Mouse (Mus musculus) embryonic facial prominence, embryonic 14.5 days (tissue): ENCODE data around the gene C8g. TPM values are rescaled to one million over a fixed set of nuclear protein-coding genes. Genes with fewer than 3 reads are reported as not detected.
A peak's percentile ranks its signal among the peaks of the same experiment; 100 is the strongest.

Source experiments
- ATAC-seq: fragments of 200-750 bp; cut with Nextera tagmentation; 2 replicates; pipeline ENCODE4 v1.8.0; 2017; ENCODE audit warnings: low read depth, moderate number of reproducible peaks, moderate TSS enrichment
- DNase-seq: peaks from one replicate; pipeline ENCODE4 v3.0.0-alpha.2; 2015; ENCODE audit warnings: low spot score
- H3K27ac ChIP-seq: fragments of 300-500 bp; sonication (generic); replicated peaks from 2 replicates; pipeline ENCODE4 v1.5.1; 2014; ENCODE audit warnings: low read depth, mild to moderate bottlenecking, low read length, moderate library complexity
- H3K27me3 ChIP-seq: fragments of 300-500 bp; sonication (generic); replicated peaks from 2 replicates; pipeline ENCODE4 v1.6.1; 2014; ENCODE audit warnings: low read length; ENCODE audit not compliant: control insufficient read depth, insufficient read depth
- H3K36me3 ChIP-seq: fragments of 300-500 bp; sonication (generic); 2 replicates; pipeline ENCODE4 v1.6.1; 2014; ENCODE audit warnings: low read length, mixed read lengths; ENCODE audit not compliant: control insufficient read depth, insufficient read depth
- H3K4me1 ChIP-seq: fragments of 300-500 bp; sonication (generic); 2 replicates; pipeline ENCODE4 v1.6.1; 2014; ENCODE audit warnings: antibody characterized with exemption, low read length; ENCODE audit not compliant: control insufficient read depth, insufficient read depth
- H3K4me2 ChIP-seq: fragments of 300-500 bp; sonication (generic); 2 replicates; pipeline ENCODE4 v1.6.1; 2014; ENCODE audit warnings: low read depth, mild to moderate bottlenecking, low read length, moderate library complexity, mixed read lengths
- H3K4me3 ChIP-seq: fragments of 300-500 bp; sonication (generic); 2 replicates; pipeline ENCODE4 v1.5.1; 2014; ENCODE audit warnings: low read depth, mild to moderate bottlenecking, low read length
- H3K9ac ChIP-seq: fragments of 300-500 bp; sonication (generic); 2 replicates; pipeline ENCODE4 v1.6.1; 2014; ENCODE audit warnings: low read depth, mild to moderate bottlenecking, low read length, moderate library complexity, mixed read lengths
- H3K9me3 ChIP-seq: fragments of 300-500 bp; sonication (generic); 2 replicates; pipeline ENCODE4 v1.6.1; 2016; ENCODE audit warnings: low read length; ENCODE audit not compliant: control insufficient read depth
- WGBS: fragments of 180-500 bp; shearing (Covaris S2); extraction: QIAGEN DNeasy Blood & Tissue Kit; methylation state at CpG from one replicate; pipeline ENCODE4 v1.1.7; 2014; 5-methylcytosine and 5-hydroxymethylcytosine counted together
- polyA plus RNA-seq: library from polyadenylated mRNA; unstranded; fragments of >200 nt; fragmentation: Nextera tagmentation; extraction: Ambion mirVana; gene quantifications from 2 replicates; pipeline ENCODE4 v1.2.1, GENCODE M21; 2014

Gene C8g
- polyA plus RNA-seq, 1 experiment from 2014 or later, result 5.1 TPM

DNA sequence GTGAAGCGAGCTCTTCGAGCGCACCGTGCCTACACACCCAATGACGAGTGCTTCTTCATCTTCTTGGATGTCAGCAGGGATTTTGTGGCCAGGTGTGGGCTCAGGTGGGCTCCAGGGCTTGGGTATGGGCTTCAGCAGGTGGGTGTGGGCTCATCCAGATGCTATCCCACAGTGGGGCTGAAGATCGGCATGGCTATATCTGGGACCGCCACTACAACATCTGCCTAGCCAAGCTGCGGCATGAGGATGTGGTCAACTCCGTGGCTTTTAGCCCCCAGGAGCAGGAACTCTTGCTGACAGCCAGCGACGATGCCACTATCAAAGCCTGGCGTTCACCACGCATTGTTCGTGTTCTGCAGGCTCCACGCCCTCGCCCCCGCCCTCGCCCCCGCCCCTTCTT lies 3.0 kb upstream of the C8g start:
- ATAC-seq (no peak), DNase-seq (no peak)
- Histone ChIP-seq H3K4me3 (no peak overlapping the region), H3K4me2 (no peak overlapping the region), H3K27me3 (no peaks in the 10 kb centered on the region), H3K36me3 (peaks cover 32% of the 10 kb centered on the region), H3K9me3 (no peaks in the 10 kb centered on the region), H3K4me1 (peaks cover 9% of the 10 kb centered on the region), H3K27ac (no peak overlapping the region), H3K9ac (no peak overlapping the region)
- WGBS, result 96% methylated on average over 19 of the region's 19 CpGs

- Histone ChIP-seq H3K9me3 (no peaks in the 10 kb centered on the region), H3K4me3 (no peak overlapping the region), H3K4me2 (no peak overlapping the region), H3K27ac (no peak overlapping the region), H3K27me3 (no peaks in the 10 kb centered on the region), H3K9ac (no peak overlapping the region), H3K36me3 (peaks cover 32% of the 10 kb centered on the region), H3K4me1 (peaks cover 9% of the 10 kb centered on the region)
- 68% methylated on average over 3 of the region's 3 CpGs for WGBS
- ATAC-seq (no peak), DNase-seq (no peak)
Measured at GRCm38 (mm10) chr2:25502726-25503125, 1.2 kb upstream of the C8g start.

DNA sequence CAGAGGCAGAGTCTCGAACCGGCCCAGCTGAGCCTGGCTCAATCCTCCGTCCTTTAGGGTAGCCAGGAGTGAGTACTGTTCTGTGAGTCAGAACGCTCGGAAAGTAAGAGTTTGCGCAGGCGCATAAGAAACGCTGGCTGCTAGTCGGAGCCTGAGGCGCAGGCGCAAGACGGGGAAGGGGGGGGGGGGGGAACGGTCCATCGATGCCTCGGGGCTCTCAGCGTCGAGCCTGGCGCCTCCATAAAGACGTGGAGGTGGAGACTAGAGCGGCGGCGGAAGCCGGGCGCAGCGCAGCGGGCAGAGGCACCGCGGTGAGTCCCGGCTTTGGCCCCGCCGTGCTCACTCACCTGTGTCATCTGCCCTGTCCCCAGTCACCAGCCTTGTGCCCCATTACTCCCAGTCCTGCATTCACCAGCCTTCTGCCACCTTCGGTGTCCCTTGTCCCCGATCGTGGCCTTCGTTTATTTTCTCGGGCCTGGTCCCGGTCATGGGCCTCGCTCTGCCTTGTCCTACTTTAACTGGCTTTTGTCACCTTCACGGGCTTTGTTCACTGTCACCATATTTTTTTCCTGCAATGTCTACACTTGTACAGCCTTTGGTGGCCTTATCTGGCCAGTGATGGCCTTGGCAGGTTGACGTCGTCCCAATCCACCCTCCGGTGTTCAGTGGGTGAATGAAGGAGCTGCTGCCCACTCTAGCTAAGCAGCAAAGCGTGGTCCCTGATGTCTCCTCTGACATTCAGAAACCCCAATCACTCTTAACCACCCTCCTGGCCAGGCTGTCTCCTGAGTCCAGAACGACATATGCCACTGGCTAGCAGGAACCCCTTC lies 728 bp downstream of the C8g start, which contains the start of gene Fbxw5:
Gene Fbxw5, plus strand, starts transcription at position 175 of the 830 bp plus-strand sequence.
- peak within 1 kb of the TSS; percentile 76 for H3K4me3 ChIP-seq
- H3K9ac ChIP-seq, result peak within 1 kb of the TSS; percentile 93
- H3K36me3 ChIP-seq, result peaks cover 29% of the 10 kb centered on the region
- WGBS, result under 1% methylated on average over 27 of the region's 44 CpGs
- H3K4me1 ChIP-seq, result peaks cover 9% of the 10 kb centered on the region
- peak within 1 kb of the TSS; percentile 94 for H3K4me2 ChIP-seq
- no peaks in the 10 kb centered on the region for H3K27me3 ChIP-seq
- ATAC-seq (peak; percentile 92), DNase-seq (peak; percentile 98)
- peak within 1 kb of the TSS; percentile 66 for H3K27ac ChIP-seq
- no peaks in the 10 kb centered on the region for H3K9me3 ChIP-seq

DNA sequence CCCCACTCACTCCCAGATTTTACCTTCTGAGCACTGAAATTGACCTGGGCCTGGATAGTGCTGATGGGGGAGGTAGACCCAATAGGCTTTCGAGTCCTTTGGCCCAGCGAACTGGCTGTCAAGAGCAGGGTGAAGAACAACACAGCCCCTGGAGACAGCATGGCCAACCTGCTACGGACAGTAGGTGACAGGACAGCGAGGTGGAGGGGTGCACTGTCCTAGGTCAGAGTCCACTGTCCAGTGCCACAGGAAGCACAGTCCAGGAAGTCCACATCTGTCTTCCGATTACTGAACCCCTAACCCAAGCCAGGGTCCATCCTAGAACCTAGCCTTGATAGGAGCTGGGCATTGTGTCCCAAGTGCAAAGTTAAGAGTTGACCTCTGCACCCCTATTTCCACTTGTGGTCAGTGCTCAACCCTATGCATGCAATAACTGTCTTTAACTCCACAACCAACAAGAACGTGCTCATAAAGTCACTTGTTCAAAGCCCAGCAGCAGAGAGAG lies 1.4 kb downstream of the C8g start:
- Histone ChIP-seq H3K4me2 (peak overlapping the region; percentile 94), H3K27ac (no peak overlapping the region), H3K27me3 (no peaks in the 10 kb centered on the region), H3K4me1 (peaks cover 9% of the 10 kb centered on the region), H3K9me3 (no peaks in the 10 kb centered on the region), H3K9ac (peak overlapping the region; percentile 93), H3K36me3 (peaks cover 22% of the 10 kb centered on the region), H3K4me3 (peak overlapping the region; percentile 76)
- ATAC-seq (0 out of 2 replicates have a peak, but pooled peaks have one; percentile 2), DNase-seq (no peak)
- WGBS, result 68% methylated on average over 6 of the region's 6 CpGs

GRCm38 (mm10) chr2:25498622-25499478 lies 2.7 kb downstream of the C8g start:
- Histone ChIP-seq H3K9me3 (no peaks in the 10 kb centered on the region), H3K27ac (no peak overlapping the region), H3K27me3 (no peaks in the 10 kb centered on the region), H3K36me3 (peaks cover 11% of the 10 kb centered on the region; the same call in 1 of the 2 replicates), H3K4me3 (no peak overlapping the region), H3K9ac (no peak overlapping the region), H3K4me1 (peaks cover 9% of the 10 kb centered on the region), H3K4me2 (no peak overlapping the region)
- no peak for ATAC-seq
- no peak for DNase-seq
- 63% methylated on average over 13 of the region's 15 CpGs for WGBS

DNA sequence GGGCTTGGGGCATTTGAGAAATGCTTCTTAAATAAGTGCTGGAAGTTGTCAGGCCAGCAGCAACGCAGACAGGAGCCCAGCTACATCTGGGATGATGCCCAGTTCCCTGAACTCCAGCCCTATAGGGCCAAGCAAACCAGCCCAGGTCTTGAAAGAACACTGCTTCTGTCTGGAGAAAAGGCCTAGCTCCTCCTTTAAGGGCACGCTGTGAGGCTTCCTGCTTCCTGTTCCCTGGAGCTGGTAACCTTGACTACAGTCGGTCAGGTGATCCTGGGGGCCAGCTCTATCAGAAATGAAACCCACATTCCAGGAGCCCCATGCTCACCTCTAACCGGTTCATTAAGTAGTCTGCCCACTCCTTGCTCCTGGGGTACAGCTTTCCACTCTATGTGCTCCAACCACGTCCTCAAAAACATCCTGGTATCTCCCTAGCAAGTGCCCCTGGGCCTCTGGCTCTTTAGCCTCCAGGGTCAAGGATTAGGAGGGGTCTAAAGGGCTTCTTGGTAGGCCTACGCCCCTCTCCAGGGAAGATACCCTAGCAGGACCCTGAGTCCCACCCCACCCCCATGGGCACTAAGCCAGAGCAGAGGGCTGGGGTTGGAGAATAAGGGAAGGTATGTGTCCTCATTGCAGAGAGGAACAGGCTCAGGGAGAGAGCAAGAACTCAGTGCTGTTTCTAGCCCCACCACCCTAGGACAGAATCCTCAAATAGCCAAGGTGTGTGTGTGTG lies 3.5 kb downstream of the C8g start:
- H3K36me3 ChIP-seq, result peaks cover 3% of the 10 kb centered on the region; the same call in 1 of the 2 replicates
- H3K9ac ChIP-seq, result no peak overlapping the region
- no peak overlapping the region for H3K4me3 ChIP-seq
- 44% methylated on average over 6 of the region's 6 CpGs for WGBS
- no peaks in the 10 kb centered on the region for H3K27me3 ChIP-seq
- H3K27ac ChIP-seq, result no peak overlapping the region; the same call in 1 of the 2 replicates
- ATAC-seq (no peak), DNase-seq (peak; percentile 18)
- no peak overlapping the region for H3K4me2 ChIP-seq
- no peaks in the 10 kb centered on the region for H3K9me3 ChIP-seq
- H3K4me1 ChIP-seq, result peaks cover 9% of the 10 kb centered on the region

- no peak overlapping the region for H3K4me2 ChIP-seq
- peak; percentile 20 for DNase-seq
- H3K27me3 ChIP-seq, result no peaks in the 10 kb centered on the region
- no peak overlapping the region for H3K9ac ChIP-seq
- H3K36me3 ChIP-seq, result no peaks in the 10 kb centered on the region
- no peak overlapping the region for H3K27ac ChIP-seq
- no peak overlapping the region for H3K4me3 ChIP-seq
- 37% methylated on average over 4 of the region's 4 CpGs for WGBS
- peaks cover 2% of the 10 kb centered on the region for H3K4me1 ChIP-seq
- ATAC-seq, result no peak
- no peaks in the 10 kb centered on the region for H3K9me3 ChIP-seq
Measured at GRCm38 (mm10) chr2:25496462-25496861, 5.1 kb downstream of the C8g start.

DNA sequence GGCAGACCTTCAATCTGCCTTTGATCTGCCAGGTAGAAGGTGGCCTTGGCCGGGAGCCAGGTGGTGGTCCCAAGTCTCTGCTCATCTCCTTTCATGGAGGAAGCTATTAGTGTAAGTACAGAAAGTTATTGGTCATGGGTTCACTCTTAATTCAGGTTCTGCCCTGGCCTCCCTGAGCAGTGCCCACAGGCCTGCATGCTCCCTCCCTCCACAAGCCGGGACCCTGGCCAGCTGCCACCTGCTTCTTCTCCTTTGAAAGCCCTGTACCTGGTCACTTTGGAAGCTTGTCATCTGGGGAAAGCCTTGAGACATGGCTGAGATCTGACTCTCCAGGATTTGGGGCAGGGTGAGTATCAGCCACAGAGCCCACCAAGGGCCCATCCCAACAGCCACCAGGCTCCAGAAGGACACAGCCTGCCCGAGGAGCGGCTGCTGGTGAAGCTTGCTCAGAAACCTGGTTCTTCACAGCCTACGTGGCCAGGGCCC lies 8.0 kb downstream of the C8g start, which contains the start of gene Lcn12:
Gene Lcn12, minus strand, starts transcription at position 436 of the 486 bp plus-strand sequence.
- ATAC-seq, result no peak
- 91% methylated on average over 5 of the region's 5 CpGs for WGBS
- Histone ChIP-seq H3K27me3 (no peaks in the 10 kb centered on the region), H3K4me1 (no peaks in the 10 kb centered on the region), H3K4me3 (no peak within 1 kb of the TSS), H3K9ac (no peak within 1 kb of the TSS), H3K4me2 (no peak within 1 kb of the TSS), H3K36me3 (no peaks in the 10 kb centered on the region), H3K9me3 (no peaks in the 10 kb centered on the region), H3K27ac (no peak within 1 kb of the TSS)
- DNase-seq, result no peak
